Mouse (Mus musculus) Muller cell, postnatal 12 days (primary cell): Measurements from ENCODE around the gene 7530416G11Rik.

Experiments
- DNase-seq: peaks from one replicate; pipeline ENCODE4 v3.0.0-alpha.2; 2015; ENCODE audit errors: inconsistent ontology term

7530416G11Rik gene

GRCm38 (mm10) chr15:85479919-85480318 is 23.1 kb downstream of the 7530416G11Rik start:
- no peak for DNase-seq

- peak; percentile 94 for DNase-seq
Observed at GRCm38 (mm10) chr15:85479365-85479764, 23.7 kb downstream of the 7530416G11Rik start.

- peak; percentile 86 for DNase-seq
Observed at GRCm38 (mm10) chr15:85477584-85477983, 25.4 kb downstream of the 7530416G11Rik start.

- no peak for DNase-seq
Observed at GRCm38 (mm10) chr15:85474697-85475096, 28.3 kb downstream of the 7530416G11Rik start.

- DNase-seq, result no peak
Observed at GRCm38 (mm10) chr15:85469401-85469800, 33.6 kb downstream of the 7530416G11Rik start.

- DNase-seq, result no peak
Observed at GRCm38 (mm10) chr15:85466456-85467067, 36.5 kb downstream of the 7530416G11Rik start.

- peak; percentile 31 for DNase-seq
Observed at GRCm38 (mm10) chr15:85464823-85465565, 38.0 kb downstream of the 7530416G11Rik start.

- peak; percentile 65 for DNase-seq
Observed at GRCm38 (mm10) chr15:85464190-85464589, 38.8 kb downstream of the 7530416G11Rik start.

GRCm38 (mm10) chr15:85463027-85463790 is 39.8 kb downstream of the 7530416G11Rik start:
- peak; percentile 62 for DNase-seq

GRCm38 (mm10) chr15:85462138-85462537 is 40.9 kb downstream of the 7530416G11Rik start:
- DNase-seq, result no peak

GRCm38 (mm10) chr15:85461541-85461940 is 41.5 kb downstream of the 7530416G11Rik start:
- peak; percentile 37 for DNase-seq

- no peak for DNase-seq
Observed at GRCm38 (mm10) chr15:85458631-85459082, 44.4 kb downstream of the 7530416G11Rik start.

GRCm38 (mm10) chr15:85457838-85458237 is 45.2 kb downstream of the 7530416G11Rik start:
- no peak for DNase-seq

GRCm38 (mm10) chr15:85456891-85457290 is 46.1 kb downstream of the 7530416G11Rik start:
- DNase-seq, result no peak

GRCm38 (mm10) chr15:85446652-85447051 is 56.4 kb downstream of the 7530416G11Rik start:
- DNase-seq, result no peak
